Mouse (Mus musculus): ENCODE measurements around the gene Cdc42se2. TPM values are rescaled to one million over a fixed set of nuclear protein-coding genes. Genes with fewer than 3 reads are reported as not detected.

The Cdc42se2 gene
- polyA plus RNA-seq, 1 experiment from 2014 or later, result 110 TPM

Other genes starting within 250 kb of the Cdc42se2 start
- 6.7 and 9.6 TPM in 2 replicates for gene Lyrm7, start 73.2 kb upstream of the Cdc42se2 start, polyA plus RNA-seq (2014; fragmentation: Nextera tagmentation; extraction: Ambion mirVana)
- 720 and 912 TPM in 2 replicates for gene Hint1, start 78.7 kb upstream of the Cdc42se2 start, polyA plus RNA-seq (2014; fragmentation: Nextera tagmentation; extraction: Ambion mirVana)
- 83.0 and 101 TPM in 2 replicates for gene Gpx3, start 114.8 kb upstream of the Cdc42se2 start, polyA plus RNA-seq (2014; fragmentation: Nextera tagmentation; extraction: Ambion mirVana)
- 12.3 and 14.8 TPM in 2 replicates for gene Tnip1, start 175.2 kb upstream of the Cdc42se2 start, polyA plus RNA-seq (2014; fragmentation: Nextera tagmentation; extraction: Ambion mirVana)
- gene Anxa6, start 245.8 kb upstream of the Cdc42se2 start, polyA plus RNA-seq (2014; fragmentation: Nextera tagmentation; extraction: Ambion mirVana), result 125 and 174 TPM in 2 replicates

Measured in kidney, embryonic 14.5 days (tissue).